Mouse (Mus musculus) fat pad, adult 2 months (tissue): Measurements from ENCODE around the gene Wfdc1.

Source experiments
- DNase-seq: peaks from one replicate; pipeline ENCODE4 v3.0.0-alpha.2; 2011; ENCODE audit warnings: low read depth, low spot score; ENCODE audit errors: extremely low read depth

Gene Wfdc1

GRCm38 (mm10) chr8:119638261-119638660 lies 27.9 kb upstream of the Wfdc1 start:
- DNase-seq: peak; percentile 63

DNA sequence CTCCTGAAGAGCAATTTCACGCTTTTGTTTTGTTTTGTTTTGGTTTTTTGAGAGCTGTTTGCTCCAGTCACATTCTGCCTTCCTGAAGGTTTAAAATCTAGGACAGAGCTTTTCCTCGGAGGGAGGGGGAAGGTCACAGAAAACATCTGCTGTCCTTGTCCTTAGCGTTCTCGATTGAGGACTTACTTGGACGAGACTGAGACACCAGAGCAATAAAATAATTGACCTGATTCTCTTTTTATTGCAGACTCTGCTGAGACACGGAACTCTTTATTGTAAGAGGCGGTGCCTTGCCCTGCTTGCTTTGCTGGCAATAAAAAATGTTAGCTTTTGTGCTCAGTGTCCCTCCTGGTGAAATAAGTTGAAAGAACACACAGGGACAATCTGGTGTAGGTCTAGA lies 26.4 kb upstream of the Wfdc1 start:
- DNase-seq: no peak

DNA sequence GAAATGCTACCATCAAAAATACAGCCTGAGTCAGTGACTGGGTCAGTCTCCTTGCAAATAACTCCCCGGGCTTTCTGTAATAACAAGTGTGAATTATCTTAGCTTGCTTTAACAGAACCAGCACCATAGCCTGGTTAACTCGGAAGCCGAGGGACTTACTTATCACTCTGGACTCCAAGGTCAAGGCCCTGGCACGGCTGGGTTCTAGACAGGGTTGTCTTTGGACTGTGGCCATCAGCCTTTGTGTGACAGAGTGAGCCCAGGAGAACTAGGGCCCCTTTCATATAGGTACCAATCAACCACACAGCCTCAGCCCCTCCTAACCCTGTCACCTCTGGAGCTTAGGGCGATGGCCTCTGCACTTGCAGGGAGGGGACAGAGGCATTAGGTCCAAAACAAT lies 25.1 kb upstream of the Wfdc1 start:
- DNase-seq: no peak

DNA sequence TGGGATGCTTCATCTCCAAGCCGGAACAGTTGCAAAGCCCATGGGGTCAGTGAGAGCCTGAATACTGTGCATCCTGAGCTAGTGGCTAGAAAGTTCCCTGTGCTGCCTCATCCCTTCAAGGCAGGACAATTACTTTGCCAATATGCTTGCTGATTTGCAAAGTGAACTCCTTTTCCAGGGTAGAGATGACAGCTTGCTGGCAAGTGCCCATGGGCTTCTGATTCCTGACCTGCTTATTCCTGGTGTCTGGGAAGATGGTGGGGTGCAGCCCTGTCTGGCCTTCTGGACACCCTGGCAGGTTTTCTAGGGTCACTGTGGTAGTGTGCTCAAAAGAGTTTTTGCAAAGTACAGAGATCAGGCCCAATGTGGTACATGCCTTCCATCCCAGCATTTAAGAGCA lies 23.2 kb upstream of the Wfdc1 start:
- no peak for DNase-seq

- DNase-seq: no peak
Observed at GRCm38 (mm10) chr8:119644429-119644960, 21.7 kb upstream of the Wfdc1 start.

DNA sequence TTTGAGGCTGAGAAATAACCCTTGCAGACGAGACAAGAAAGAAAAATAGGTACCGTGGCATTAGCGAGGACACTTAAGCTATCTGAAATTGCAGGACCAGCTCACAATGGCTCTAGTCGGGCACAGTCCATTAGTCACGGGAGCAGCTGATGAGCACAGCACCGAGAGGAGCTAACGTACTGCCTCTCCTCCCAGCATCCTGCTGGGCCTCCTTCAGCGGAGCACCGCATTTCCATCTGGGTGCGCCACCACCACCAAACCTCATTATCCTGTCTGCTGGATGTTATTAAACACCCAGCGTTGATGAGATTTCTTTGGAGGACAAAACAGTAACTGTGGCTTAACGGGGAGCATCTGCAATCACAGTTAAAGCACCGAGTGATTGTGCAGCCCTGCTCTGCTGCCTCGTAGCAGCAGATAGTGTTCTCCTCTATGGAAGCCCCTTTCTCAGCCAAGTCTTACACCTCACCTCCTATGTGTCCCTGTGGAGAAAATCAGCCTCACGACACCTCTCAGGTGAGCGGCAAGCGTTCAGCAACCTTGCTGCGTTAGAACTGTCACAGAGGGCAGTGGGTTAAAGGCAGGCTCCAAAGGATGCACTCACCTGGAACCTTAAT lies 21.1 kb upstream of the Wfdc1 start:
- no peak for DNase-seq

GRCm38 (mm10) chr8:119646197-119646596 lies 20.0 kb upstream of the Wfdc1 start:
- DNase-seq: no peak

GRCm38 (mm10) chr8:119646846-119647245 lies 19.3 kb upstream of the Wfdc1 start:
- no peak for DNase-seq

- no peak for DNase-seq
Observed at GRCm38 (mm10) chr8:119651324-119651723, 14.8 kb upstream of the Wfdc1 start.

DNA sequence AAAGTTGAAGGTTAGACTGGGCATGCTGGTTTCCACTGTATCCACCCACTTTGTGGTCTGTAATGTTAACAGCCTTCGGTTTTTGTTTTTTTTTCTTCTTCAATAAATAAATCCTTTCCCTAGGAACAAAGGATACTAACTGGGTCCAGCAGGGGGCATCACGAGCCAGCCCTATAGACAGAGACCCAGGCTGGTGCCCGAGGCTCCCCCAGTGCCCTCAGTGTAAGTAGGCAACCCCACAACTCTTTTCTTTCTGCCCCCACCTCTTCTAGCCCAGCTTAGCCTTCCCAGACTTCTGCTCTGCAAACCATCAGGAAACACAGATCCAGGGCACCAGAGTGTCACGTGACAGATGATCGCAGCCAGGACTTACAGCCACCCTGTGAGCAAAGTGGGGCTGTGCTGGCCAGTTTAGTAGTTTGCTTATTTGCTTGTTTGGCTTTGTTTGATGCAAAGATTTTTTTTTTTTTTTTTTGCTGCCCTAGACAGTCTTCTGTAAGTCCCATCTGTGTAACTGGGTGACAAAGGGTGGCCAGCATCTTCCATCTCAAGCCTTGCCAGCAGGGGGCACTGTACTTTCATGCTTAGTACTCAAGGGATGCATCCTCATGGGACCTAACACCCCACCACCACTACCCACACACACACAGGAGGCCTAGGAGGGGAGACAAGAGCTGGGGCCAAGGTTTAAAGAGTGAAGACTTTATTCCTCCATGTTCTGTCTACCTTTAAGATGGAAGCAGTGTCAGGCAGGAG lies 9.3 kb upstream of the Wfdc1 start:
- no peak for DNase-seq

DNA sequence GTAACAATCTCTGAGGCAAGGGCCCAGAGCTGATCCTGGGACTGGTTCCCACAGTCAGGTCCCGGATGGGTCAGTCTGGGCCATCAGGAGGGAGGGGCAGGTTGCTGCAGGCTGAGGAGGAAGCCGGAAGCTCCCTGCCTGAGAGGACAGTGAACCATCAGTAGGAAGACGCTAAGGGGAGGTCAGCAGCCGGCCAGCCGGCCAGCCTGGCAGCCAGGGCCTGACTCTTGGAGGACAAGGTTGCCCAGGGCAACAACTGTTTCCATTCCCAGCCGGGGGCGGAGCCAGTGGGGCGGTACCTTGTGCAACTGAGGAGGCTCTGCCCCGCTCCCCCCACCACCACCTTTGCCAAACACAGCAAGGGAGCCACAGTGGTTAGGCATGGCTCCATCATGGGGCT lies 5.1 kb upstream of the Wfdc1 start:
- no peak for DNase-seq

DNA sequence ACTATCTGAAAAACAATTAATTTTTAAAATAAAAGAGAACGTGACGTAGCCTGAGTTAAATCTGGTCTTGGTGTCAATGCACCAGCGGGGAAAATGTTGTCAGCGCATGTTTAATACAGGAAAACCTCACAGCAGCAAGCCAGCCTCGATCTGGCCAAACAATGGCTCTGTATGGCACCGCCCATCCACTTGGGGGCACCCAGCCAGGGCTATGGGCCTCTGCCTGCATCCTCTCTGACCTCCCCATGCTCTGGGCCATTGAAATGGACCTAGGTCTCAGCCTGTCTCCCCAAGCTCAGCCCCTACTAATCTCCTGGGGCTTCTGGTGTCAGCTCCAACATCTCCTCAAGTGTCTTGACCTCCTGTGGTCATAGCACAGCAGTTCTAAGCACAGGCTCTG lies 4.3 kb upstream of the Wfdc1 start:
- DNase-seq: no peak

- DNase-seq: no peak
Observed at GRCm38 (mm10) chr8:119663440-119663839, 2.7 kb upstream of the Wfdc1 start.

- no peak for DNase-seq
Observed at GRCm38 (mm10) chr8:119665270-119665669, 895 bp upstream of the Wfdc1 start.

GRCm38 (mm10) chr8:119668447-119668846 lies 2.3 kb downstream of the Wfdc1 start:
- no peak for DNase-seq

- DNase-seq: no peak
Observed at GRCm38 (mm10) chr8:119669284-119669683, 3.1 kb downstream of the Wfdc1 start.

DNA sequence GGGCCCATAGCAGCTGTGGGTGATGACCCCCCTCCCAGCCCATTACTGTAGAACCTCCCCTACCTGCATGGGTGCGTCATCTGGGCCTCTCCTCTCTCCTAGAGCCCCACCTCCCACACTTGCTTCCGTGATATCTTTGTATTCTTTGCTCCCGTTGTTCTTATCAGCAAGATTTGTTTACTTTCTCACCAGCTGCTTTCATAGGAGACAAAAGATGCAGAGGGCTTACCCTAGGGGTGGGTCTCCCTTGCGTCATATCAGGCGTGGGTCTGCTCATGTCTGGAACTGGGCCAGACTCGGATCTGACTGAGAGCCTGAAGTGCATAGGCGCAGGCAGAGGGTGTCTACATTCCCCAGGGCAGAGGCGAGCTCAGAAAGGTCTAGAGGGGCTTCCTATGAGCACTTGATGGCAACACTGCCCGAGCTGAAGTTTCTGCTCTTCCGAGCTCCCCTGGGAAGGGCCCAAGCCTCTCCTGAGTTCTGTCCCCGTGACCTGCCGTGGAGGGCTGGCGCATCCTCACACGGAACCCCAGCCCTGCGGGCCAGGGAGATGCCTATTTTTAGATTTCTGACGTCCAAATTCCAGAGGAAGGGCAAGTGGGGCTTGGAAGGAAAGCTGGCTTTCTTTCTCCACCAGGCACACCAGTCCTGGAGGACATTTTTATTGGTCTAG lies 4.4 kb downstream of the Wfdc1 start:
- no peak for DNase-seq

- DNase-seq: no peak
Observed at GRCm38 (mm10) chr8:119673976-119674555, 7.9 kb downstream of the Wfdc1 start.

- DNase-seq: no peak
Observed at GRCm38 (mm10) chr8:119675457-119675856, 9.3 kb downstream of the Wfdc1 start.

DNA sequence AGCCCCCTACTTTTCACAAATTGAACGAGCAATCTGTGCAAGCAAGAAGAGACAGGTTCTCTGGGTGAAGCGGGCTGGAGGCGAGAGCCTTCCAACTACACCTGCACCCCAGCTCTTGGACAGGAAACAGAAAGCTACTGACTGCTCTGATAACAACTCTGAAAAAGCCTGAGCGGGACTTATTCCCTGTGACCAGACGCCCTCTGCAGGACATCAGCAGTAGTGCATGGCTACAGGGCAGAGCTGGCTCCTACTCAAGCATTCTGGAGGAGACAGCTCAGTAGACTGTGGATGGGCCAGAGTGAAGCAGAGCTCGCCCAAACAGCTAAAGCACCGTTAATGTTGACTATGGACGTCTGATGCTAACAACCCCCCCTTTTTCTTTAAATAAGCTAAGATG lies 10.2 kb downstream of the Wfdc1 start:
- DNase-seq: peak; percentile 13

DNA sequence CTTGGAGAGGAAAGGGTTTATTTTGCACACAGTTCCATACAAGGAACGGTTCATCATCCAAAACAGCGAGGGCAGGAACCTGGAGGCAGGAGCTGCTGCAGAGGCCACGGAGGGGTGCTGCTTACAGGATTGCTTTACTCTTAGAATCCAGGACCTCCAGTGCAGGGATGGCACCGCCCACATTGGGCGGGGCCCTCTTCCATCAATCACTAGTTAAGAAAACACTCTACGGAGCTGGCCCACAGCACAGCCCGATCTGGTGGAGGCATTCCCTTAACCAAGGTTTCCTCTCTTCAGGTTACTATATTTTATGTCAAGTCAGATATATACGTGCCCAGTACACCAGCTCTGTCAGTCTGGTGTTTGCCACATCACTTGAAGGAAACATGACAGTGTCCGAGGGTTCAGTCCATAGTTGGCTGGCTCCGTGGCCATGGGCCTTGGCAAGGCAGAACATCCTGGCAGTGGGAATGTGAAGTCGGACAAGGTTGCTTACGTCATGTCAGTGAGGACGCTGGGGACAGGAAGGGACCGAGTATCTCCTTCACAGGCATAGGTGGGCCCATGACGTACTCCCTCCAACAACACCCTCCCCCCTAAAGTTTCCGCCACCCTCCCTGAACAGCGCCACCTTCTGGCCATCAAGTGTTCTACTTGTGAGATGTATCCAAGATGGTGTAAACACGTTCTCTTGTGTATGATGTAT lies 12.1 kb downstream of the Wfdc1 start:
- DNase-seq: no peak
